Mouse (Mus musculus) intestine, embryonic 15.5 days (tissue): Measurements from ENCODE around the gene Pcca. TPM values are rescaled to one million over a fixed set of nuclear protein-coding genes. Genes with fewer than 3 reads are reported as not detected.
A peak's percentile ranks its signal among the peaks of the same experiment; 100 is the strongest.
"Not testable (repeated sequence)": the region's sequence is repeated elsewhere in the genome, so short reads cannot be mapped to it uniquely, and the experiment has no call there.

ENCODE experiments used
- ATAC-seq: fragments of 200-750 bp; cut with Nextera tagmentation; 2 replicates; pipeline ENCODE4 v1.8.0; 2017; ENCODE audit warnings: moderate TSS enrichment, moderate library complexity
- H3K27ac ChIP-seq: fragments of 300-500 bp; sonication (generic); 2 replicates; pipeline ENCODE4 v1.5.1; 2015; ENCODE audit warnings: mild to moderate bottlenecking, inconsistent platforms
- H3K27me3 ChIP-seq: fragments of 300-500 bp; sonication (generic); replicated peaks from 2 replicates; pipeline ENCODE4 v1.6.1; 2015; ENCODE audit warnings: inconsistent platforms
- H3K36me3 ChIP-seq: fragments of 300-500 bp; sonication (generic); 2 replicates; pipeline ENCODE4 v1.6.1; 2015; ENCODE audit warnings: inconsistent platforms
- H3K4me1 ChIP-seq: fragments of 300-500 bp; sonication (generic); replicated peaks from 2 replicates; pipeline ENCODE4 v1.6.1; 2015; ENCODE audit warnings: inconsistent platforms
- H3K4me2 ChIP-seq: fragments of 300-500 bp; sonication (generic); replicated peaks from 2 replicates; pipeline ENCODE4 v1.6.1; 2015; ENCODE audit warnings: mild to moderate bottlenecking, inconsistent platforms
- H3K4me3 ChIP-seq: fragments of 300-500 bp; sonication (generic); replicated peaks from 2 replicates; pipeline ENCODE4 v1.5.1; 2015; ENCODE audit warnings: inconsistent platforms
- H3K9ac ChIP-seq: fragments of 300-500 bp; sonication (generic); 2 replicates; pipeline ENCODE4 v1.6.1; 2015; ENCODE audit warnings: inconsistent platforms
- H3K9me3 ChIP-seq: fragments of 300-500 bp; sonication (generic); 2 replicates; pipeline ENCODE4 v1.6.1; 2016; ENCODE audit warnings: inconsistent platforms
- WGBS: fragments of 180-500 bp; shearing (Covaris S2); methylation state at CpG from one replicate; pipeline ENCODE4 v1.1.7; 2015; 5-methylcytosine and 5-hydroxymethylcytosine counted together
- polyA plus RNA-seq: library from polyadenylated mRNA; unstranded; fragments of >200 nt; fragmentation: Nextera tagmentation; extraction: Ambion mirVana; gene quantifications from 2 replicates; pipeline ENCODE4 v1.2.1, GENCODE M21; 2015

The Pcca gene
- polyA plus RNA-seq, 1 experiment from 2014 or later: 18.9 TPM

DNA sequence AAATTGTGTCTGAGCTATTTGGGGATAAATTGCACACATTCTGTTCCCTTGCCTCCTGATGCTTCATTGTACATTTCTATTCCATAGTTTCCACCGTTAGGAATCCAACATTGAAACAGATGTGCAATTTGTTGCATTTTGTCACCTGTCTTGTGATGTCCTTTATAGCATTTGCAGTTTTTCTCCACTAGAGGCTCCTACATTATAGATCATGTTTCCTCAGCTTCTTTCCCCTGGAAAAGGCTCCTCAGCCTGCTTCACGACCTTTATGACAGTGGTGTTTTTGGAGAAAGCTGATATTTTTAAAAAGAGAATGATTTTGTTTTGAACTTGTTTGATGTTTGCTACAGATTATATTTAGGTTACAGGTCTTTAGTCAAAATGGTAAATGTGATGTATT, 25.1 kb upstream of the Pcca start:
- H3K27me3 ChIP-seq: no peaks in the 10 kb centered on the region
- no peak overlapping the region for H3K4me2 ChIP-seq
- no peaks in the 10 kb centered on the region for H3K9me3 ChIP-seq
- H3K4me3 ChIP-seq: no peak overlapping the region
- H3K9ac ChIP-seq: no peak overlapping the region
- 16% methylated on average over 2 of the region's 2 CpGs for WGBS
- H3K27ac ChIP-seq: no peak overlapping the region
- no peak for ATAC-seq
- no peaks in the 10 kb centered on the region for H3K36me3 ChIP-seq
- H3K4me1 ChIP-seq: no peaks in the 10 kb centered on the region

DNA sequence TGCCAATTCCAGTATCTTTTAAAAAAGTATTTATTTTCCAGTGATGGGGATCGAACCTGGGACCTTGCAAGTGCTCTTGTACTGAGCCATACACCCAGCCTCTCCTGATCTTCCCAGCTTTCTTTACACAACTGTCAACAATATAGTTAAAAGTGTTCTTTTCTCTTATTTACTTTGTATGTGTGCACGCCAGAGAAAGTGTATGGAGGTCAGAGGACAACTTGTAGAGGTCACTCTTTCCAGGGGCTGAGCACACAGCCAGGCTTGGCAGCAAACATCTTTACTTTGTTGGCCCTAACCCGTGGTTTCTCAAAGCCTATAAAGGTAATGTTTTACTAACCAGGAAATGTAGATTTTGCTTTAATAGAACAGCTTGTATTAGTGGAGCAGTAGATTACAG, 22.6 kb upstream of the Pcca start:
- Histone ChIP-seq H3K27ac (no peak overlapping the region), H3K4me2 (no peak overlapping the region), H3K9ac (no peak overlapping the region), H3K4me3 (no peak overlapping the region), H3K36me3 (no peaks in the 10 kb centered on the region), H3K9me3 (no peaks in the 10 kb centered on the region), H3K27me3 (no peaks in the 10 kb centered on the region), H3K4me1 (no peaks in the 10 kb centered on the region)
- 48% methylated on average over 3 of the region's 3 CpGs for WGBS
- 0 out of 2 replicates have a peak, but pooled peaks have one; percentile 34 for ATAC-seq

- Histone ChIP-seq H3K4me2 (no peak overlapping the region), H3K9ac (no peak overlapping the region), H3K27ac (no peak overlapping the region), H3K27me3 (no peaks in the 10 kb centered on the region), H3K4me3 (no peak overlapping the region), H3K36me3 (no peaks in the 10 kb centered on the region), H3K4me1 (no peaks in the 10 kb centered on the region), H3K9me3 (no peaks in the 10 kb centered on the region)
- WGBS: 16% methylated on average over 1 of the region's 1 CpGs
- ATAC-seq: no peak
Observed at GRCm38 (mm10) chr14:122513511-122514036, 20.6 kb upstream of the Pcca start.

DNA sequence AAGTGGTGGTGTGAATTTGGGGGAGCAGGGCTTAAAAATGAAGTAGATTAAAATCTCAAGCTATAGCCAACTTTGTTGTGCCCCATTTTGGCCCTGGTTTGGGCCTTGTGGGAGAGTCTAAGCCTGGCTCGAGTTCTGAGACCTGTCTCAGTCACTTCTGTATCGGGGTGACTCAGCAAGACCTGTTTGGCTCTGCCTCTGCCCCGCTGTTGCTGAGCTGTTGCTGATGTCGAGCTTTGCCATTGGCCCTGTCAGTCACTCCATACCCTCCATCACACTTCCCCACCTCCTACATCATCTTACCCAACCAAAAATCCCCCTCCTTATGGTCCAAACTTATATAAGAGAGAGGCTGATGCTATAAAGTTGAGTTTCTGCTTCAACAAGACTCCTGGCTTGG, 5.6 kb upstream of the Pcca start:
- H3K4me3 ChIP-seq: no peak overlapping the region
- ATAC-seq: no peak
- no peaks in the 10 kb centered on the region for H3K27me3 ChIP-seq
- H3K4me2 ChIP-seq: no peak overlapping the region
- 78% methylated on average over 4 of the region's 4 CpGs for WGBS
- H3K9ac ChIP-seq: no peak overlapping the region
- no peak overlapping the region for H3K27ac ChIP-seq
- H3K9me3 ChIP-seq: no peaks in the 10 kb centered on the region
- H3K4me1 ChIP-seq: no peaks in the 10 kb centered on the region
- no peaks in the 10 kb centered on the region for H3K36me3 ChIP-seq

DNA sequence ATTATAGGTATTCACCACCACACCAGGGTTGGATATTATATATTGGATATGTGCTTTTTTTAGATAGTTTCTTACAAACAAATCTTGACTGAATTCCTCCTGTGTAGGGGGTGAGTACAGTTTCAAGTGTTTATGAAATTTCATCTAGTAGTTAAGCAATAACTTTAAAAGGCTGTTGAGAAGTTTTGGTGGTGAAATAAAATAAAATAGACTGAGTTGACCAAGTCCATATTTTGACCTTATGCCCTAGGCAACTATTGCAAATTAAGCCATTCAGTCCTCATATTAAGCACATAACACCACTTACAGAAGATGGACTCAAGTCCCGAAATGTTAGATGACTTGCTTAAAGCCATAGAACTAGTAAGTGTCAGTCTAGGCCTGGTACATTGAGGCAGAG, 1.9 kb downstream of the Pcca start:
- Histone ChIP-seq H3K9ac (no peak overlapping the region), H3K9me3 (no peaks in the 10 kb centered on the region), H3K4me3 (no peak overlapping the region), H3K4me1 (no peaks in the 10 kb centered on the region), H3K27me3 (no peaks in the 10 kb centered on the region), H3K27ac (no peak overlapping the region), H3K4me2 (no peak overlapping the region), H3K36me3 (no peaks in the 10 kb centered on the region)
- no peak for ATAC-seq
- WGBS: 94% methylated on average over 1 of the region's 1 CpGs

GRCm38 (mm10) chr14:122548421-122548820, 14.3 kb downstream of the Pcca start:
- 84% methylated on average over 1 of the region's 1 CpGs for WGBS
- Histone ChIP-seq H3K4me3 (no peak overlapping the region), H3K27me3 (no peaks in the 10 kb centered on the region), H3K36me3 (no peaks in the 10 kb centered on the region), H3K9ac (no peak overlapping the region), H3K4me2 (no peak overlapping the region), H3K4me1 (no peaks in the 10 kb centered on the region), H3K9me3 (no peaks in the 10 kb centered on the region), H3K27ac (no peak overlapping the region)
- ATAC-seq: no peak

- Histone ChIP-seq H3K36me3 (no peaks in the 10 kb centered on the region), H3K4me1 (no peaks in the 10 kb centered on the region), H3K27me3 (no peaks in the 10 kb centered on the region), H3K9ac (no peak overlapping the region), H3K4me2 (no peak overlapping the region), H3K27ac (no peak overlapping the region), H3K9me3 (no peaks in the 10 kb centered on the region), H3K4me3 (no peak overlapping the region)
- 75% methylated on average over 1 of the region's 1 CpGs for WGBS
- no peak for ATAC-seq
Observed at GRCm38 (mm10) chr14:122548905-122549304, 14.8 kb downstream of the Pcca start.

DNA sequence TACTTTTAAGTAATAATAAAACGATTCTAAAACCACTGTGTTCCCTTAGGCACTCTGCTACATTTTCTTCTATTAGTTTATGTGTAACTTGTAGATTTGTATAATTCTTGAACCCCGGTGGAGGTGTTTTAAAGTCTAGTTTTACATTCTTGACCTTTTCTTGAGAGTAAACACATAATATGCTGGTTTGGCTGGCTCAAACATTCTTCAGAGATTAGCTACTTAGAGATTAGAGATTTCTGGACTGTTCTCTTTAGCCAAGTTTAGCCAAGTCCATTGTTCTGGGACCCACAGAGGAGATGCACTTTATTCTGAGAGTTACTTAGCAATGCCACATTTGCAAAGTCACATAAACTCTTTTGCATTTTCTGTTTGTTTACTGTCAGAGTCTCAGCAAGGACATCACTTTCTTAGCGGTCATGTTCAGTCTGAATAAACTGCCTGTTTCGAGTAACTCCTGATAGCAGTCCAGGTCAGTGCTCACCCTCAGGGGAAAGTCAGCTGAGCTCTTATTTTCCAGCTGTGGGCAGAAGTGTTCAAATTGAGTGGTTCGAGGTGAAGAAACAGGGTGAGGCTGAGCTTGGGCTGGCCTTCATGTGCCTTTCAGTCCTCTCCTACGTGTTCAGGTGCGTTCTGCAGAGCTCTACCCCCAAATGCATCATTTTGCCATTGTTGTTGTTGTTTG, 18.8 kb downstream of the Pcca start:
- ATAC-seq: no peak
- no peak overlapping the region for H3K27ac ChIP-seq
- no peak overlapping the region for H3K4me2 ChIP-seq
- no peaks in the 10 kb centered on the region for H3K36me3 ChIP-seq
- no peaks in the 10 kb centered on the region for H3K9me3 ChIP-seq
- H3K9ac ChIP-seq: no peak overlapping the region
- no peaks in the 10 kb centered on the region for H3K4me1 ChIP-seq
- H3K27me3 ChIP-seq: no peaks in the 10 kb centered on the region
- WGBS: 63% methylated on average over 7 of the region's 7 CpGs
- no peak overlapping the region for H3K4me3 ChIP-seq

DNA sequence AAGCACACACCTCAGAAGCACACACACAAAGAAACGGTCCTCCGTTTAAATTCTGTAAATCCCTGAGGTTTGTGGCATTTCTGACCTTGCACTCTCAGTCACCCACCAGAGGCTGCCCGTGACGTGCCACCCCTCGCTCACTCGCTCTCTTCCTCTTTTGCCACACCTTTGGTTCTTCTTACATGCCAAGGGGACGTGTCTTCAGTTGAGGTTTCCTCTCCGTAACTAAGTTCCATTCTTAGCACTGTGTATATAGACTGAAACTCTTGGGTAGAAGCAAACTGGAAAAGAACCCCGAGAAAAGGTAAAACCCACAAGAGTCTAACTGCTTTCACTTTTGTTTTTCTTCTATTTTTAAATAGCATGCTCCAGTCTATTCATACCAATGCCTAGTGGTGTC, 23.2 kb downstream of the Pcca start:
- H3K4me1 ChIP-seq: no peaks in the 10 kb centered on the region
- H3K4me2 ChIP-seq: no peak overlapping the region
- H3K9ac ChIP-seq: no peak overlapping the region
- no peak overlapping the region for H3K27ac ChIP-seq
- H3K9me3 ChIP-seq: no peaks in the 10 kb centered on the region
- no peak for ATAC-seq
- no peaks in the 10 kb centered on the region for H3K27me3 ChIP-seq
- WGBS: 89% methylated on average over 9 of the region's 9 CpGs
- no peak overlapping the region for H3K4me3 ChIP-seq
- H3K36me3 ChIP-seq: no peaks in the 10 kb centered on the region

DNA sequence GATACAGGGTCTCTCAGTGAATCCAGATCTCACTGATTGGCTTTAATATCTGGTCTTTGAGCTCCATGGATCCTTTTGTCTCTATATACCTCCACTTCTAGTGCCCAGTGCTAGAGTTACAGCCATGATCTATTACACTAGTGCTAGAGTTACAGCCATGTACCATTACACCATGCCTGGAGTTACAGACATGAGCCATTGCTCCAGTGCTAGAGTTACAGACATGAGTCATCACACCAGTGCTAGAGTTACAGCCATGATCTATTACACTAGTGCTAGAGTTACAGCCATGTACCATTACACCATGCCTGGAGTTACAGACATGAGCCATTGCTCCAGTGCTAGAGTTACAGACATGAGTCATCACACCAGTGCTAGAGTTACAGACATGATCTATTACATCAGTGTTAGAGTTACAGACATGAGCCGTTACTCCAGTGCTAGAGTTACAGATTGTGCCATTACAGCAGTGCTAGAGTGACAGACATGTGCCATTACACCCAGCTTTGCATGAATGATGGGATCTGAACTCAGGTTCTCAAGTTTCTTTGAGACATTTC, 26.8 kb downstream of the Pcca start:
- H3K9ac ChIP-seq, H3K36me3 ChIP-seq, H3K27ac ChIP-seq, ATAC-seq, H3K9me3 ChIP-seq, H3K4me2 ChIP-seq, H3K4me1 ChIP-seq, H3K4me3 ChIP-seq, H3K27me3 ChIP-seq: not testable (repeated sequence)
- 90% methylated on average over 1 of the region's 1 CpGs for WGBS

GRCm38 (mm10) chr14:122570862-122571261, 36.7 kb downstream of the Pcca start:
- no peaks in the 10 kb centered on the region for H3K27me3 ChIP-seq
- WGBS: 88% methylated on average over 9 of the region's 9 CpGs
- no peak overlapping the region for H3K9ac ChIP-seq
- H3K4me2 ChIP-seq: no peak overlapping the region
- H3K9me3 ChIP-seq: no peaks in the 10 kb centered on the region
- H3K4me1 ChIP-seq: no peaks in the 10 kb centered on the region
- no peaks in the 10 kb centered on the region for H3K36me3 ChIP-seq
- no peak overlapping the region for H3K4me3 ChIP-seq
- ATAC-seq: no peak
- H3K27ac ChIP-seq: no peak overlapping the region

GRCm38 (mm10) chr14:122574064-122574751, 40.1 kb downstream of the Pcca start:
- no peak overlapping the region for H3K27ac ChIP-seq
- H3K4me1 ChIP-seq: no peaks in the 10 kb centered on the region
- H3K27me3 ChIP-seq: no peaks in the 10 kb centered on the region
- no peak overlapping the region for H3K4me3 ChIP-seq
- no peaks in the 10 kb centered on the region for H3K36me3 ChIP-seq
- ATAC-seq: no peak
- 89% methylated on average over 7 of the region's 7 CpGs for WGBS
- H3K4me2 ChIP-seq: no peak overlapping the region
- no peaks in the 10 kb centered on the region for H3K9me3 ChIP-seq
- no peak overlapping the region for H3K9ac ChIP-seq

DNA sequence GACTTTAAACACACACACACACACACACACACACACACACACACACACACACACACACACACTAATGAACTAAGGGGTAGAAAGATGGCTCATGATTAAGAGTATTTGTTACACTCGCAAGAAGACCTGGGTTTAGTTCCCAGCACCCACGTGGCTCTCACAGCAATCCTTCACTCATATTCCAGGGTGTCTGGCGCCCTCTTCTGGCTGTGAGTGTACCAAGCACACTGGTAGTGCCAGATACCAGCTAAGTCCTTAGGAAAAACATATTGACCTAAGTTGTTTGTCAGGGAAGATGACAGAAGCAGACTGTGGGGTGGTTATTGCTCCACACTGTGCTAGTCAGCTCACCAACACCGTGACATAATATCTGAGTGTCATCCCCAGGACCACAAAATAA, 43.7 kb downstream of the Pcca start:
- ATAC-seq: no peak
- H3K36me3 ChIP-seq: no peaks in the 10 kb centered on the region
- no peak overlapping the region for H3K27ac ChIP-seq
- no peaks in the 10 kb centered on the region for H3K27me3 ChIP-seq
- H3K4me2 ChIP-seq: no peak overlapping the region
- no peaks in the 10 kb centered on the region for H3K4me1 ChIP-seq
- WGBS: 81% methylated on average over 4 of the region's 4 CpGs
- H3K9me3 ChIP-seq: no peaks in the 10 kb centered on the region
- H3K9ac ChIP-seq: no peak overlapping the region
- no peak overlapping the region for H3K4me3 ChIP-seq
